ENCODE assay signal across 8 mouse cellular contexts in the genomic region with DNA sequence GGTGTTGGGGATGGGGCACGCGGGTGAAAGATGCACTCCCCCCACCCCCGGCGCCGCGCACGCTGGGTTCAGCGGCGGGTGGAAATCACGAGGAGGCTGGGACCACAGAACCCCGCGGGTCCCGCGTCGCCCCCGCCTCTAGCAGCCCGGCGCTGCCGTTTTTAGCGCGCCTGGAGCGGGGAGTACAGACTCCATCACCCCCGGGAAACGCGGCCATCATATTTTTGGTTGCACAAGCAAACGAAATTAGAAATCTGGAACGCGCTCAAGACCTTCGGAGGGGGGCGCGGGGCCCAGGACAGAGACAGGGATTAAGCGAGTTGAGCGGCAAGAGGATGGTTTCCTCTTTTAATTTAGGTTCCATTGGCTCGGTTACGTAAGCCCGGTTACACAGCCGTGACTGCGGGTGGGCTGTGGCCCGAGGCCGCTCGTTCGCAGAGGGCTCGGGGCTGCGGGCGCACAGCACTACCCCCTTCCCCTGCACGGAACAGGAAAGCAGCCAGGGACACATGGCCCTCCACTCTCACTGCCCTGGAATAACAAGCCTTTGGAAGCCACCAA.
DNase-seq lines count a peak whose midpoint lies in the region; ATAC-seq and TF ChIP-seq lines count a peak whose summit lies in the region.

No protein-coding gene starts in this region.

- no peaks in the 10 kb centered on the region for H3K36me3 ChIP-seq in forebrain, embryonic 12.5 days (replicated peaks)
- H3K36me3 ChIP-seq in midbrain, embryonic 12.5 days = no peaks in the 10 kb centered on the region
- no peaks in the 10 kb centered on the region for H3K36me3 ChIP-seq in stomach, embryonic 16.5 days (ENCODE audit: control insufficient read depth, insufficient read depth, low read length)

- intact Hi-C loops in heart, postnatal 14 days (cut with DNase I) = no loop called here
- intact Hi-C loops in left cerebral cortex, postnatal 25 days (cut with DNase I) = loop anchor here (1.0 to 5.0 kb wide), 2 partner anchors 62 to 178 kb away; a partner anchor contains a TSS

- 0 out of 2 replicates have a peak, but pooled peaks have one; percentile 8 for TF ChIP-seq POLR2A in brain, embryonic 14.5 days (IDR thresholded peaks at IDR 0.05; ENCODE audit: borderline replicate concordance, extremely low read depth, insufficient read depth, insufficient read length, poor library complexity, severe bottlenecking)

- no peak for TF ChIP-seq CTCF in brain, embryonic 14.5 days (IDR thresholded peaks at IDR 0.05; ENCODE audit: borderline replicate concordance, extremely low read depth, insufficient read depth, insufficient read length)

- H3K4me1 ChIP-seq in forebrain, embryonic 12.5 days = peaks cover 33% of the 10 kb centered on the region
- H3K4me1 ChIP-seq in midbrain, embryonic 12.5 days = peaks cover 18% of the 10 kb centered on the region
- H3K4me1 ChIP-seq in stomach, embryonic 16.5 days (ENCODE audit: control insufficient read depth, insufficient read depth, low read length) = peaks cover 9% of the 10 kb centered on the region

- DNase-seq in gastrocnemius, adult 18-20 months (ENCODE audit: low spot score) = peak; percentile 75
- no peak for DNase-seq in gastrocnemius, postnatal 4 days (ENCODE audit: low spot score in 2 of 2)
- peak; percentile 78 for DNase-seq in brain, embryonic 14.5 days (ENCODE audit: low read depth)
- DNase-seq in heart, postnatal 14 days = peak; percentile 45 to 58
- DNase-seq in left cerebral cortex, postnatal 25 days (ENCODE audit: low spot score in 2 of 2) = peak; percentile 77 to 90

- H3K4me3 ChIP-seq in forebrain, embryonic 12.5 days (replicated peaks) = peak overlapping the region; percentile 44
- H3K4me3 ChIP-seq in midbrain, embryonic 12.5 days = peak overlapping the region; percentile 45
- peak overlapping the region; percentile 53 for H3K4me3 ChIP-seq in stomach, embryonic 16.5 days (replicated peaks; ENCODE audit: low read length)

- peak overlapping the region; percentile 60 for H3K9ac ChIP-seq in forebrain, embryonic 12.5 days
- peak overlapping the region; percentile 79 for H3K9ac ChIP-seq in midbrain, embryonic 12.5 days (replicated peaks)
- H3K9ac ChIP-seq in stomach, embryonic 16.5 days (ENCODE audit: low read length) = peak overlapping the region; percentile 72

- H3K4me2 ChIP-seq in forebrain, embryonic 12.5 days = peak overlapping the region; percentile 85
- H3K4me2 ChIP-seq in midbrain, embryonic 12.5 days (replicated peaks) = peak overlapping the region; percentile 85
- H3K4me2 ChIP-seq in stomach, embryonic 16.5 days (ENCODE audit: low read depth, low read length) = peak overlapping the region; percentile 84

- WGBS in forebrain, embryonic 12.5 days = under 1% methylated on average over 46 of the region's 46 CpGs
- WGBS in midbrain, embryonic 12.5 days = under 1% methylated on average over 46 of the region's 46 CpGs
- under 1% methylated on average over 46 of the region's 46 CpGs for WGBS in stomach, embryonic 16.5 days

- peak; percentile 49 for ATAC-seq in forebrain, embryonic 12.5 days (ENCODE audit: low FRiP score)
- ATAC-seq in midbrain, embryonic 12.5 days (ENCODE audit: low FRiP score, low read depth) = peak; percentile 58
- no peak for ATAC-seq in stomach, embryonic 16.5 days (ENCODE audit: insufficient read depth, low FRiP score)

- no peaks in the 10 kb centered on the region for H3K9me3 ChIP-seq in forebrain, embryonic 12.5 days
- no peaks in the 10 kb centered on the region for H3K9me3 ChIP-seq in midbrain, embryonic 12.5 days
- no peaks in the 10 kb centered on the region for H3K9me3 ChIP-seq in stomach, embryonic 16.5 days (replicated peaks; ENCODE audit: control insufficient read depth, low read length)

- peaks cover 15% of the 10 kb centered on the region for H3K27me3 ChIP-seq in forebrain, embryonic 12.5 days
- H3K27me3 ChIP-seq in midbrain, embryonic 12.5 days = 0 out of 2 replicates have a peak, but pooled peaks cover 3% of the 10 kb centered on the region
- no peaks in the 10 kb centered on the region for H3K27me3 ChIP-seq in stomach, embryonic 16.5 days (ENCODE audit: control insufficient read depth, insufficient read depth, low read length)

- H3K27ac ChIP-seq in forebrain, embryonic 12.5 days = peak overlapping the region; percentile 85
- H3K27ac ChIP-seq in midbrain, embryonic 12.5 days (replicated peaks) = peak overlapping the region; percentile 80
- no peak overlapping the region for H3K27ac ChIP-seq in stomach, embryonic 16.5 days (ENCODE audit: low read length)

Comparison
In these comparisons a context has a peak if more than half of its experiments do, and no peak if none do; other contexts are left out.
1. DNase-seq: peak in gastrocnemius, adult 18-20 months (single experiment), brain, embryonic 14.5 days (single experiment), heart, postnatal 14 days (2 of 2) and left cerebral cortex, postnatal 25 days (2 of 2); none in gastrocnemius, postnatal 4 days (0 of 2).
2. Peak in every context shown above with its lines, with median percentiles within 50 percentile points of each other: H3K4me2 ChIP-seq, H3K4me3 ChIP-seq and H3K9ac ChIP-seq.